Mouse (Mus musculus) urinary bladder, postnatal 10 days (tissue): Measurements from ENCODE around the gene Sertad3.

Experiments used
- DNase-seq: peaks from one replicate; pipeline ENCODE4 v3.0.0; 2022; ENCODE audit warnings: low spot score

Gene Sertad3

DNA sequence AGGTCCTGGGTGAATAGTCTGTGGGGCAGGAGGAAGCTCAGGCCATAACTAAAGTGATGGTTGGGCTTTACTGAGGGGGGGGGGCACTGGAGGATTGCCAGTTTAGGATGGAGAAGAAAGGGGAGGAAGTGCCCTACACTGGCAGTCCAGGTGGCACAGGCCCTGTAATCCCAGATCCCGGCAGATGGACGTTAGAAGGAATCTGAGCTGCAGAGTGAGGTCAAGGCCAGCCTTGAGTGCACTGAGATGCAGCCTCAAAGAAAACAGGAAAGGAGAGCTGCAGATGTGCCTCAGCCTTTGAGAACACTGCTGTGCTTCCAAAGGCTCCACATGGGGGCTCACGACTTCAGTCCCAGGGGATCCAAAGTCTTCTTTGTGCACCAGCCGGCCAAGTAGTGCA lies 5.9 kb upstream of the Sertad3 start:
- DNase-seq, result no peak

DNA sequence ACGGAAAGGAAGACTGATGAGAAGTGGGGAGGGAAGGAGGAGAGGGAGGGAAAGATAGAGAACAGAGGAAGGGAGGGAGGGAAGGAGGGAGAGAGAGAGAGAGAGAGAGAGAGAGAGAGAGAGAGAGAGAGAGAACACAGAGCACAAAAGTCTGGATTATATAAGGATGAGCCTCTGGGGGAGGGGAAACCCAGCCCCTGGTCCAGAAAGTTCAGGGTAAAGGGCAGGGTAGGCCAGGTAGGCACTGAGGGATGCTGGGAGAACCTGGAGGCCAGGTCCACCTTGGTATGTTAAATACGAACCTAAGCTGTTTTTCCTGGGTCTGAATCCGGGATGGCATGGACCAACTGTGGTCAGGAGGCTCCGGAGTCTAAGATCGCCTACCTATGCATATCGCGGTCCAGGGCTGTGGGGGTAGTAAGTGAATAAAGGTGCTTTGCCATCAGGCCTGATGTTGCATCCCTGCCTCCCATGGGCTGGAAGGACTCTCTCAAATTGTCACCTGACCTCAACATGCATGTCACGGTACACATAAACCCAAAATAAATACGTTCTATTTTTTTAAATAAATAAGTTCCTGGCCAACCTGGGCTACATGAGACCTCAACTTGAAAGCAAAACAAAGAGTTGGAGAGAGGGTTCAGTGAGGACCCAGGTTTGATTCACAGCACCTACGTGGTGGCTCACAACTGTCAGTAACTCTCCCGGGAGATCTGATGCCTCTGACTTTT lies 2.0 kb upstream of the Sertad3 start:
- DNase-seq, result no peak

DNA sequence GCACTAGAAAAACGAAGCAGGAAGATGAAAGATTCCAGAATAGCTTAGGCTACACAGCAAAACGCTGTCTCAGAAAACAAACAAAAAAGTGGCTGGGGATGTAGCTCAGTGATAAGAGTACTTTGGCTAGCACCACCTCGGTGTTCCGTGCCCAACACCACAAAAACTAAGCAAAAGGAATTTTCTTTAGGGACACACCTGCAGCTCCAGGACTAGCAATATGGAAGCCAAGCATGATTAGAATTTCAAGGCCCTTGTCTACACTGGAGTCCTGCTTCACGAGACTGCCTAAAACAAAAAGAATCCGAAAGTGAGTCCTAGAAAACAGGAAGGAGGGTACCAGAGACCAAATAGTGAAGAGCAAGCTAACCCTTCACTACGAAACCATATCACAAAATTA lies 972 bp upstream of the Sertad3 start:
- DNase-seq, result no peak

DNA sequence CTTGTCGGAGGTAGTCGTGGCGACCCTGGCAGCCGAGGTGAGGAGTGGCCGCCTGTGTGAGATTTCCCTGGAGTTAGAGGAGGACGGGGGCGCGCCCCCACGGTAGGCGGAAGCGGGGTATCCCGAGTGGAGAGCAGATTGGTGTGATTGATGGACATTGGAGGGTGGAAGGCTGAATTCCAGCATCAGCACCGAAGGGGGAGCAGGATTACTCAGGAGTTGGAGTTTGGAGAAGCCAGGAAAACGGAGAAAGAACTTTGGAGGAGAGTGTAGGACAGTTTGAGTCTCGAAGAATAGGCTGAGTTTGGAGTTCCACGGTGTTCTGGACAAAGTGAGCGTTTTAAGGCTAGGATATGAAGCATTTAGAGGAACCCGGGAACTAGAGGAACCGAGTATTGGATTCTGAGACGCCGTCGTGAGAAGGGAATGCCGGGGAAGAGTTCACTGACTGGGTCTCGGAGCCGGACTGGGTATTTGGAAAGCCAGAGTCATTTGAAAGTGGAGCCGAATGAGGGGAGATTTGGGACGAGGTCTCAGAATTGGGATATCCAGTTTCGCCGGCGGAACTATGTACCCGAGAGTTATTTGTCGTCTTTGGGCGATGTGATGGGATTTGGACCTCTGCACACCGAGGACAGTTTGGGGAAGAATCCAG lies 394 bp downstream of the Sertad3 start:
- DNase-seq, result no peak

DNA sequence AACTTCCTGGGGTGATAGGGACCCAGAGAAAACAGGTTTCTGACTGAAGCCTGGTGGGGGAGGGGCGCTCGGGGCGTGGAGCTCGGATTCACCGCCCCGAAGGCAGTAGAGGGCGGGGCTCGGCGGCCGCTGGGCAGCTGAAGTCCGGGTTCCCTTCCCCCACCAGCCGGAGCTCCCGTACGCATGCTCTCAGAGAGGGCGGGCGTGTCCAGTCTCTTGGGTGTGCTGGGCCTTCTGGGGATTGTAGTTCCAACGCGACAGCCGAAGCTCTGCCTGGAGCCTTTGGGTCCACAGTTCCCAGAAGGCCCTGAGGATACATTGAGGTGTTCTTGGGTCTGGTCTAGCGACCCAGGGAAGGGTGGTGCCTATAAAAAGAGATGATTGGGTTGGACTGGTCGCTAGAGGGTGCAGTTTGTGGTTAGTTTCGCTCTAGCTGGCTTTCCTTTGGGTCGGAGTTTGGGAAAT lies 954 bp downstream of the Sertad3 start:
- DNase-seq, result peak; percentile 95

DNA sequence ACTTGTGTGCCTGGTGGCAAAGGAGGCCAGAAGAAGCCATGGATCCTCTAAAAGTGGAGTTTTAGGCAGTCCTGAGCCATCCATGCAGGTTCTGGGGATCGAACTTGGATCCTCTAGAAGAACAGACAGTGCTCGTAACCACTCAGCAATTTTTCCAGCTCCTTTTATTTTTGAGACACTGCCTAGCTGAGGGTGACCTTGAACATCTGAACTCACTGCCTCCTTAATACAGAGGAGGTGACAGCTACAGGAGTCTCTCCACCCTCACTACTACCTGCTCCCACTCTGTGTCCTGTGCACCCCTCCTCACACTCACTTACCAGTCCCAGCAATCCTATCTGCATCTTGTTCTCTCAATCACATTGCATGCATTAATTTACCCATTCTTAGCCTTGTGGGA lies 2.0 kb downstream of the Sertad3 start:
- no peak for DNase-seq

DNA sequence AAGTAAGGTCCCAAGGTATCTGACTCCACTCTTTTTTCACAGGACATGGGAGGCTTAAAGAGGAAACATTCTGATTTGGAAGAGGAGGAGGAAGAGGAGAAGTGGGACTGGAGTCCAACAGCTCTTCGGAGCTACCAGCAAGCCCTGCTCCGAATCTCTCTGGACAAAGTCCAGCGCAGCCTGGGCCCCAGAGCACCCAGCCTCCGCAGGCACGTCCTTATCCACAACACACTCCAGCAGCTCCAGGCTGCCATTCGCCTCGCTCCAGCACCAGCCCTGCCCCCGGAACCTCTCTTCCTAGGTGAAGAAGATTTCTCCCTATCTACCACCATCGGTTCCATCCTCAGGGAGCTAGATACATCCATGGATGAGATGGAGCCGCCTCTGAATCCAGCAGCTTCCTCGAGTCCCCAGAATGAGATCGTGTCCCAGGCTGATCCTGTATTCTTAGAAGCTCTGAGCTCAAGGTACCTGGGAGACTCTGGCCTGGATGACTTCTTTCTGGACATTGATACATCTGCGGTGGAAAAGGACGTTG lies 2.6 kb downstream of the Sertad3 start:
- DNase-seq, result no peak

DNA sequence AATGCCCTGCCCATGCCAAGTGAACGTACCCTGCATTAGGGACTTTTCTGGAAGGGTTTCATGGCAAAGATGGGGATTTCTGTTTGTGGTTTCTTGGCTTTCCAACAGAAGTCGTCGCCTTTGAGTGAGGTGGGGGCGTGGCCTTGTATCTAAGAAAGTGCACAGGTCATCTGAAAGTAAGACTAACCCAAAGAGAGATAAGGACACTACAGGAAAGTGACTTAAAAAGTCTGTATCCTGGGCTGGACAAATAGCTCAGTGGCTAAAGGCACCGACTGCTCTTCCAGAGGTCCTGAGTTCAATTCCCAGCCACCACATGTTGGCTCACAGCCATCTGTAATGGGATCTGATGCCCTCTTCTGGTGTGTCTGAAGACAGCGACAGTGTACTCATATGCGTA lies 5.0 kb downstream of the Sertad3 start:
- no peak for DNase-seq

DNA sequence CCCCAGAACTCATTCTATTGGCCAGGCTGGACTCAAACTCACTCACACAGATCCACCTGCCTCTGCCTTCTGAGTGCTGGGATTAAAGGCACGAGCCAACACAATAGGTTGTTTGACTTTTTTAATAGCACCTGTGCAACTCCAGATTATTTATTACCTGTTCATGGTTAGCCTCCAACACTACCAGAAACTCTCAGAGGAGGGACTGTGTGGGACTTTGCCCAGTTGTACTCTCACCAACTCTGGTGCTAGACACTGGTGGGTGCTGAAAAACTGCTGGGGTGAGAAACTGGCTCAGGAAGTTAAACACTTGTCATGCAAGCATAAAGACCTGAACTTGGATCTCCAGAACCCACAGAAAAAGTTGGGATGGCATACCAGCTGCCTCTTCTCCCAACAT lies 6.2 kb downstream of the Sertad3 start:
- no peak for DNase-seq

DNA sequence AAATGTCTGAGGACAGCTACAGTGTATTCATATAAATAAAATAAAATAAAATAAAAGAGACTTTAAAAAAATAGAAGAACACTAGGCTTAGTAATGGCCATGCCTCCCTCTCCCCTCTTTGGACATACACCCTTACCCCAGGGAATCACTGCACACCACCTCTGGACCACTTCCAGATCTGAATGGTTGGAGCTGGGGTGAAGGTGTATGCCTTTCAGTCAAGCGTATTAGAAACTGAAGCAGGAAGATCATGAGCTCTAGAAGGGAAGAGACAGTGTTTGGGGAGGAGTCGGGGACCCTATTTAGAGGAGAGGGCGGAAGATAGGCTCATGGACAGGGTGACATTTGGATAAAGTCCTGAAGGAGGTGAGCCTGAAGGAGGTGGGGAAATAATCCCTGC lies 6.9 kb downstream of the Sertad3 start:
- no peak for DNase-seq

DNA sequence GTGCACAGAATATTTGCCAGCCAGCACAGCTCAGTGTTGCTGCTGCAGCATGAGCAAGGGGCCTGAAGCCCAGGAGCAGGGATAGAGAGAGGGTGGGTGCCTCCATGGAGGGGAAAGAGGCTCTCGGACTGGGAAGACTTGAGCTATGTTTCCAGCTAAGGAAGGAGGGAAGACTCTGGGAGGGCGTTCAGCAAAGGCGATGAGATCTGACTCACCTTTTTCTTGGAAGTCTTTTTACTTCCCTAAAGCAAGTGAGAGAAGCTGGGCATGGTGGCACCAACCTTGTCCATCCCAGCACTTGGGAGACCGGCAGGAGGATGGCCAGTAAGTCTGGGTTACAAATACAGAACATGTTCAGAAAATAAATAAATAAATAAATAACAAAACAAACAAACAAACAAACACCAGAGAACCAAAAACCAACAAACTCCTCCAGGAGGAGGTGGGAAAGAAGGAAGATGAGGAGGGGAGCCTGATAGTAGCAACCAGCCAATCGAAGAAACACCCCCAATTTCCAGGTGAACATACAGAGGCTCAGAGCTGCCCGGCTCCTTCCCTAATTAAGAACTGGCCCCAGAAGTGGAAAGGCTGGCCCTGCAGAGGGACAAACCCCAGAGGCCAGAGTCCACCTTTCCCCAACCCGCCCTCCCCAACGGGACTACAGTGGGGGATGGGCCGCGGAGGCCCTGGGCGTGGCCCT lies 7.5 kb downstream of the Sertad3 start:
- DNase-seq, result no peak

DNA sequence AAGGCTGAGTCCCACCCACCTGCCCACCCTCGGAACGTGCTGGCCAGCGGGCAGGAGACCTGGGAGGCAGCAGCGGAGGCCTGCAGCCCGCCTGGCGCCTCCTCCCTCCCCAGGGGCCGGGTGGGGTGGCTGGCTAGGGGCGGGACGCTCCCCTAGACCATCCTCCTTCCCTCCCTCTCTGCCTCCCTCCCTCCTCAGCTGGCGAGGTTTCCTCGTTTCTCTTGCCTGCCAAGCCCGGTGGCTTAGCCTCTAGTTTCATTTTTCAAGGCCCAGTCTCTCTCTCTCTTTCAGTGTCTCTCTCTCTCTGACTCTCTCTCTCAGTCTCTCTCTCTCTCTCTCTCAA lies 8.0 kb downstream of the Sertad3 start:
- DNase-seq, result peak; percentile 76

DNA sequence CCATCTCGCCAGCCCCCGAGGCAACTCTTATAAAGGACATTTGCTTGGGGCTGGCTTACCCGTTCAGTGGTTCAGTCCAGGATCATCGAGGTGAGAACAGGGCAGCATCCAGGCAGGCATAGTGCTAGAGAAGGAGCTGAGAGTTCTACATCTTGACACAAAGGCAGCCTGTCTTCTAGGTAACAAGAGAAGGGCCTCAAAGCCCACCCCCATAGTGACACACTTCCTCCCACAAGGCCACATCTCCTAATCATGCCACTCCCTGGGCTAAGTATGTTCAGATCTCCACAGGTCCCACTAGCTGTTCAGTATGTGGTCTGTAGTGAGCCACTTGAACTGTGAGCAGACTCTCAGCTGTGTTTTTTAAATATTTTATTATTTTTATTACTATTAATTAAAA lies 10.3 kb downstream of the Sertad3 start:
- no peak for DNase-seq

DNA sequence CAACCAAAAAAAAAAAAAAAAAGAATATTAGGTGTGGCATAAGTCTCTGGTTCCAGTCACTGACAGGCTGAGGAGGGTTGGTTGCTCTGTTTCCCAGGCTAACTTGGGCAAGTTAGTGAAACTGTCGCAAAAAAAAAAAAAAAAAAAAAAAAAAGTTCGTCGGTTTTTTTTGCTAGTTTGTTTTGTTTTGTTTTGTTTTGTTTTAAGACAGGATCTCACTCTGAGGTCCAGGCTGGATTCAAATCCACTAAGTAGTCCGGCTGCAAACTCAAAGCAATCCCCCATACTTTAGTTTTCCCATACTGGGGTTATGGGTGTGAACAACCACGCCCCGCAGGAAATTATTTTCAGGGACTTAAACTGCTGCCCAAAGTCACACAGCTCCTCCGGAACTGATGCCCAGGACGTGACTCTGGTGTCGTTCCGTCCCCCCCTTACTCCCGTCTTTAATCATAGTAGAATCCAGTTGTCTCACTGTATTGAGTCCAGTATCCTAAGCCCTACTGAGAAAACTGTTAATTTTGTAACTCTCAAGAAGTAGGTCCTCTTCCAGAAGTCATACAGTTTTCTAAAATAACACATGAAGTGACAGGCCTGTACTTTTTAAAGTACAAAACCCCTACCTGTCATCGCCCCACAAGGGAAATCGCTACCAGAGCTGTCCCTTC lies 12.7 kb downstream of the Sertad3 start:
- DNase-seq, result no peak

DNA sequence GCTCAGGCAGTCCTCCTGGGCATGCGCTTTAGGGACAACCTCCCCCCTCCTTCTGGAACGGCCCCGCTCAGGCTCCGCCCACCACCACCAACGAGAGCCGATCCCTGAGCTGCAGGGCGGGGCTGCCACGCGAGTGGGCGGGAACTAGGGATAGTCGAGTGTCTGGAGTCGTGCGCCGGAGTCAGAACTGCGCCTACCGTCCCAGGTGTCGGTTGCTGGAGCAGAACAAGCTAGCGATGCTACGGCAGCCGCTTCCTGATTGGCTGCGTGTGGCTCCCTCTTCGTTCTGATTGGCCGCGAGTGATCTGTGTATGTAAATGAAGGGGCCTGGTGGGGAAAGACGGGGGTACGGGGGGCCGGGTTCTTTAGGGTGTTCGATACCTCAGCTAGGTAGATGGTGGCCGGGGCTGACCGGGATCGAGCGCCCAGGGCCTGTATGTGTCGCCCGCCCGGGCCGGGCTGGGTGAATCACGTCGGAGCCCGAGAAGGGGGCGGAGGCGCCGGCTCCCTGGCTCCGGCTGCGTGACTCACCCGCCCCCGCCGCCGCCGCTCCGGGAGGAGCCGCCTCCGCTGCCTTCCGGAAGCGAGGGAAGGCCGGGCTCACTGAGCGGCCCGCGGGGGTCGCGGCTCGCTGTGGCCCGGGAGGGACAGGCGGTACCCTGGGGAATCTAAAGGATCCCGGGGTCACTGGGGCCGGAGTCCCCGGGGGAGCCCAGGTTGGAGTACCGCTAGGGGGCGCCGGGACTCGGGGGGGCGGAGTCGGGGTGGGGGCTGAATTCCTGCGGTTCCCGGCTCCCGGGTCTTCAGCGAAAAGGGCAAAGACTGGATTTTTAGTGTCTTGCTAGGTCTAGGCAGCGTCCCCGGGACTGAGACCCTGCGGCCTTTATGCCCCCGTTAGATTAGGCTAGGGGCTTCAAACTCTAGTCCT lies 13.5 kb downstream of the Sertad3 start, which contains the start of gene Sertad1:
Gene Sertad1, plus strand, starts transcription at position 141 of the 928 bp plus-strand sequence.
- peak; percentile 98 for DNase-seq

DNA sequence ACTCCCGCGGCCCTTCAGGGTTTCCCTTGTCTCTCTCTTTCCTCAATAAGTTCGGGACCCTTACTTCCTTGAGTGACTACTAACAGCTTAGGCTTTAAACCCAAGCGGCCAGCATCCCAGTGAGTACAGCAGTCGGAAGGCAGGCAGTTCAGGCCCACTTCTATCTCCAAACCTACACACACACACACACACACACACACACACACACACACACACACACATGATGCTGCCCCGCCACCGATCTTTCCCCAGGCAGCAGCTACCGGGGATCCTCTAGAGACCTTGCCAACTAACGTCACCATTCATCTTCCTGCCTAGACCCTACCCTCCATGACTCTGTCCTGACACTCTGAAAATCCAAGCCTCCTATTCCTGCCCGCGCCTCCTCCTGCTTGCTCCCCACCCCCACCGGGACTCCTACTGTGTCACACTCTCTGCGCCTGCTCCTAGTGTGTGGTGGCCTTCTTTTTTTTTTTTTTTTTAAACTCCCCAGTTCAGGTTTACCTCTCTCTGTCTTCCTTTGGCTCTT lies 14.2 kb downstream of the Sertad3 start:
- DNase-seq, result no peak

DNA sequence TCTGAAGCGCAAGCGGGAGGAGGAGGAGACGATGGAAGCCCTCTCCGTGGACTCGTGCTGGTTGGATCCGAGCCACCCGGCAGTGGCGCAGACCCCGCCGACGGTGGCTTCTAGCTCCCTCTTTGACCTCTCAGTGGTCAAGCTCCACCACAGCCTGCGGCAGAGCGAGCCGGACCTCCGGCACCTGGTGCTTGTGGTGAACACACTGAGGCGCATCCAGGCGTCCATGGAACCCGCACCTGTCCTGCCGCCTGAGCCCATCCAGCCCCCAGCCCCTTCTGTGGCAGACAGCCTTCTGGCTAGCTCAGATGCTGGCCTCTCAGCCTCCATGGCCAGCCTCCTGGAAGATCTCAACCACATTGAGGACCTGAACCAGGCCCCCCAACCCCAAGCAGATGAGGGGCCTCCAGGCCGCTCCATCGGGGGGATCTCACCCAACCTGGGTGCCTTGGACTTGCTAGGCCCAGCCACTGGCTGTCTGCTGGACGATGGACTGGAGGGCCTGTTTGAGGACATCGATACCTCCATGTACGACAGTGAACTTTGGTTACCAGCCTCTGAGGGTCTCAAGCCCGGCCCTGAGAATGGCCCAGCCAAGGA lies 15.8 kb downstream of the Sertad3 start:
- no peak for DNase-seq

DNA sequence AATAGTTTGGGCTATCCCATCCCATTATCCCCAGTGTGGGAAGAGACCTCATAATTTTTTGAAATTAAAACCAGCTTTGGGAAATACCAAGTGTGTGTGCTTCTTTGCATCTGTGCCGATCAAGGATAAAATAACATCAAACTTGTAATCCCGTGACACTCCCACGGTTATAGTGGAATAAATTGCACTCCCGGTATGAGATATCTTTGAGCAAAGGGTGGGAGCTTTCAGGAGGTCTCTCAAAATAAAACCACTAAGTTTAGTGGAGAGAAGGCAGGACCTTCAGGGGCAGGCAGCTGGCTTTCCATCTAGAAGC lies 16.6 kb downstream of the Sertad3 start:
- DNase-seq, result no peak

DNA sequence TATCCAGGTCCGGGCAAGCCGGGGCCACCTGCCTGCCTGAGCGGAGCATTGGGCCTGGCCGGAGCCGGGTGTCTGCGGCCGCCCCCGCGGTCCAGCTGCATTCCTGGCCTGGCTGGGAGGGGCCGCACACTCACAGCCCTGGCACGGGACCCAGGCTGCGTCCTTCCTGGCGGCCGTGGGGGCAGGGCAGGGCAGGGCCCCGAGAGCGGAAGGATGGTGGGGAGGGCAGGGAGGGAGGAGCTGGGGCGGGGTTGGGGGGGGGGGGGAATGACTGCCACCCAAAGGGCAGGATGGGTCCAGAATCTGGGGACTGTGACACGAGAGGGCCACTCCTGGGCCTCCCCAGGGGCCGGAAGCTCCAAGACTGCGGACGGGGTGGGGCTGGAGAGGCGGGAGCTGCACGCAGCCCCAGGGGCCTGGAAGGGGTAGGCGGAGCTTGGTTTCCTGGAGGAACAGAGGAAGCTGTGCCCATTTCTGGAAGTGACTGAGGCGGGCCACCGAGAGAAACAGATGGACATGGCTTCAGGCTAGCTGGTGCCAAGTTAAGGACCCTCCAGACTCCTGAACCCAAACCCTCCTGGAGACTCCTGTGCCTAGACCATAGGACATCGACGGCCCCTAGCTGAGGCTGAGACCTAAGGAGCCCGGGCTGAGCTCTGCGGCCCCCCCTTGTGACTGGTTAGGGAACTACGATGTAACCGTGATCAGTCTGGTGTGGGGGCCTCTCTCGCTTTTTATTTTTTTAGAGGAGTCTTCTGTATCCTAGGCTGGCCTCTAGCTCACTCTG lies 17.2 kb downstream of the Sertad3 start:
- DNase-seq, result peak; percentile 77

DNA sequence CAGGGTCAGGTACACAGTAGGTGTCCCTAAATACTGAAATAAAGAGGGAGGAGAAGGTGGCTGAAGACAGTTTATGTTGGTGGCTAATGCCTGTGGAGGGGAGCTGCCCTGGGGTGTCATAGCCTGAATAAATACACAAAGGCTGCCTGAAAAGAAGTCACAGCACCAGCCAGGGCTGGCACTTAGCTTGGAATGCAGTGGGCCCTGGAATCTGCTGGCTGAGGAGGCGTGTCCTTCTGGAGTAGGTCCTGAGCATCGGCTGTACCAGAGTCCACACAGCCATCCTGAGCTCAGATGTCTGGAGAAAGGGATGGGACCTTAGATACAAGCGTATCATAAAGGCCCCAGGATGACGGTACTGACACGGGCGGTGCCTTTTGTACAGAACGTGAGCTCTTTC lies 18.3 kb downstream of the Sertad3 start:
- no peak for DNase-seq
